Mouse (Mus musculus): Measurements from ENCODE around the gene Tbc1d1. TPM values are rescaled to one million over a fixed set of nuclear protein-coding genes. Genes with fewer than 3 reads are reported as not detected.
A peak's percentile ranks its signal among the peaks of the same experiment; 100 is the strongest.

Tbc1d1 gene
- total and polyA plus RNA-seq, 2 experiments from 2014 or later = 5.9 to 20.5 TPM

- no peak for DNase-seq
- Histone ChIP-seq H3K4me2 (ENCODE audit: low read depth) (no peak overlapping the region), H3K27ac (ENCODE audit: low read depth, low read length) (no peak overlapping the region), H3K4me3 (ENCODE audit: low read depth, low read length) (no peak overlapping the region), H3K9ac (no peak overlapping the region), H3K36me3 (ENCODE audit: insufficient read depth) (no peaks in the 10 kb centered on the region), H3K9me3 (ENCODE audit: low read length) (no peaks in the 10 kb centered on the region), H3K4me1 (ENCODE audit: insufficient read depth) (no peaks in the 10 kb centered on the region), H3K27me3 (ENCODE audit: insufficient read depth, low read length) (no peaks in the 10 kb centered on the region)
- 57% methylated on average over 7 of the region's 7 CpGs for WGBS
- TF ChIP-seq CTCF (IDR thresholded peaks at IDR 0.05; ENCODE audit: low read depth) = no peak
- peak; percentile 34; the same call in 1 of the 2 replicates for ATAC-seq
These were observed 80.5 kb downstream of the Tbc1d1 start for GRCm38 (mm10) chr5:64236561-64236960.

- ATAC-seq = no peak
- H3K9me3 ChIP-seq (ENCODE audit: low read length) = no peaks in the 10 kb centered on the region
- 19% methylated on average over 1 of the region's 1 CpGs for WGBS
- H3K4me1 ChIP-seq (ENCODE audit: insufficient read depth) = no peaks in the 10 kb centered on the region
- no peak overlapping the region for H3K27ac ChIP-seq (ENCODE audit: low read depth, low read length)
- H3K36me3 ChIP-seq (ENCODE audit: insufficient read depth) = no peaks in the 10 kb centered on the region
- H3K9ac ChIP-seq = no peak overlapping the region
- H3K27me3 ChIP-seq (ENCODE audit: insufficient read depth, low read length) = no peaks in the 10 kb centered on the region
- DNase-seq = no peak
- H3K4me2 ChIP-seq (ENCODE audit: low read depth) = no peak overlapping the region
- no peak overlapping the region for H3K4me3 ChIP-seq (ENCODE audit: low read depth, low read length)
- no peak for TF ChIP-seq CTCF (IDR thresholded peaks at IDR 0.05; ENCODE audit: low read depth)
These were observed 81.2 kb downstream of the Tbc1d1 start for GRCm38 (mm10) chr5:64237263-64237662.

- 66% methylated on average over 3 of the region's 3 CpGs for WGBS
- no peaks in the 10 kb centered on the region for H3K36me3 ChIP-seq (ENCODE audit: insufficient read depth)
- no peak for TF ChIP-seq CTCF (IDR thresholded peaks at IDR 0.05; ENCODE audit: low read depth)
- ATAC-seq = no peak
- H3K27ac ChIP-seq (ENCODE audit: low read depth, low read length) = no peak overlapping the region
- no peaks in the 10 kb centered on the region for H3K9me3 ChIP-seq (ENCODE audit: low read length)
- no peak for DNase-seq
- no peak overlapping the region for H3K4me3 ChIP-seq (ENCODE audit: low read depth, low read length)
- H3K27me3 ChIP-seq (ENCODE audit: insufficient read depth, low read length) = no peaks in the 10 kb centered on the region
- H3K4me1 ChIP-seq (ENCODE audit: insufficient read depth) = no peaks in the 10 kb centered on the region
- H3K9ac ChIP-seq = no peak overlapping the region
- H3K4me2 ChIP-seq (ENCODE audit: low read depth) = no peak overlapping the region
These were observed 81.6 kb downstream of the Tbc1d1 start for GRCm38 (mm10) chr5:64237693-64238092.

GRCm38 (mm10) chr5:64238894-64239652 is 83.0 kb downstream of the Tbc1d1 start:
- Histone ChIP-seq H3K9me3 (ENCODE audit: low read length) (no peaks in the 10 kb centered on the region), H3K4me1 (ENCODE audit: insufficient read depth) (no peaks in the 10 kb centered on the region), H3K36me3 (ENCODE audit: insufficient read depth) (no peaks in the 10 kb centered on the region), H3K4me2 (ENCODE audit: low read depth) (no peak overlapping the region), H3K9ac (no peak overlapping the region), H3K27me3 (ENCODE audit: insufficient read depth, low read length) (no peaks in the 10 kb centered on the region), H3K4me3 (ENCODE audit: low read depth, low read length) (no peak overlapping the region), H3K27ac (ENCODE audit: low read depth, low read length) (no peak overlapping the region)
- DNase-seq = no peak
- ATAC-seq = no peak
- TF ChIP-seq CTCF (IDR thresholded peaks at IDR 0.05; ENCODE audit: low read depth) = no peak
- 87% methylated on average over 3 of the region's 3 CpGs for WGBS

- H3K27ac ChIP-seq (ENCODE audit: low read depth, low read length) = no peak overlapping the region
- no peaks in the 10 kb centered on the region for H3K27me3 ChIP-seq (ENCODE audit: insufficient read depth, low read length)
- DNase-seq (no peak), ATAC-seq (no peak)
- no peak for TF ChIP-seq CTCF (IDR thresholded peaks at IDR 0.05; ENCODE audit: low read depth)
- no peaks in the 10 kb centered on the region for H3K9me3 ChIP-seq (ENCODE audit: low read length)
- no peak overlapping the region for H3K4me3 ChIP-seq (ENCODE audit: low read depth, low read length)
- 84% methylated on average over 13 of the region's 13 CpGs for WGBS
- no peak overlapping the region for H3K9ac ChIP-seq
- no peaks in the 10 kb centered on the region for H3K36me3 ChIP-seq (ENCODE audit: insufficient read depth)
- H3K4me1 ChIP-seq (ENCODE audit: insufficient read depth) = no peaks in the 10 kb centered on the region
- no peak overlapping the region for H3K4me2 ChIP-seq (ENCODE audit: low read depth)
These were observed 85.0 kb downstream of the Tbc1d1 start for GRCm38 (mm10) chr5:64240941-64241682.

GRCm38 (mm10) chr5:64241867-64242266 is 85.8 kb downstream of the Tbc1d1 start:
- DNase-seq (no peak), ATAC-seq (no peak)
- Histone ChIP-seq H3K27ac (ENCODE audit: low read depth, low read length) (no peak overlapping the region), H3K9me3 (ENCODE audit: low read length) (no peaks in the 10 kb centered on the region), H3K36me3 (ENCODE audit: insufficient read depth) (no peaks in the 10 kb centered on the region), H3K9ac (no peak overlapping the region), H3K4me2 (ENCODE audit: low read depth) (no peak overlapping the region), H3K27me3 (ENCODE audit: insufficient read depth, low read length) (no peaks in the 10 kb centered on the region), H3K4me1 (ENCODE audit: insufficient read depth) (no peaks in the 10 kb centered on the region), H3K4me3 (ENCODE audit: low read depth, low read length) (no peak overlapping the region)
- WGBS = 92% methylated on average over 8 of the region's 8 CpGs
- no peak for TF ChIP-seq CTCF (IDR thresholded peaks at IDR 0.05; ENCODE audit: low read depth)

GRCm38 (mm10) chr5:64242795-64243455 is 86.8 kb downstream of the Tbc1d1 start:
- H3K4me1 ChIP-seq (ENCODE audit: insufficient read depth) = no peaks in the 10 kb centered on the region
- H3K4me2 ChIP-seq (ENCODE audit: low read depth) = no peak overlapping the region
- H3K4me3 ChIP-seq (ENCODE audit: low read depth, low read length) = no peak overlapping the region
- H3K27ac ChIP-seq (ENCODE audit: low read depth, low read length) = no peak overlapping the region
- DNase-seq (no peak), ATAC-seq (no peak)
- no peaks in the 10 kb centered on the region for H3K9me3 ChIP-seq (ENCODE audit: low read length)
- no peaks in the 10 kb centered on the region for H3K36me3 ChIP-seq (ENCODE audit: insufficient read depth)
- no peak overlapping the region for H3K9ac ChIP-seq
- no peaks in the 10 kb centered on the region for H3K27me3 ChIP-seq (ENCODE audit: insufficient read depth, low read length)
- WGBS = 67% methylated on average over 9 of the region's 9 CpGs
- TF ChIP-seq CTCF (IDR thresholded peaks at IDR 0.05; ENCODE audit: low read depth) = no peak

Measured in forebrain, postnatal 0 days (tissue).